Mouse (Mus musculus) C2C12 (cell line): Measurements from ENCODE around the gene Nrm. TPM values are rescaled to one million over a fixed set of nuclear protein-coding genes. Genes with fewer than 3 reads are reported as not detected.

Experiments
- H3K27me3 ChIP-seq: one replicate; pipeline ENCODE4 v1.6.1; 2011; ENCODE audit not compliant: control insufficient read depth, insufficient read depth, insufficient read length
- H3K36me3 ChIP-seq: one replicate; pipeline ENCODE4 v1.6.1; 2011; ENCODE audit not compliant: control insufficient read depth, insufficient read depth
- H3K4me3 ChIP-seq: one replicate; pipeline ENCODE4 v1.5.1; 2011; ENCODE audit warnings: mild to moderate bottlenecking, control low read depth; ENCODE audit not compliant: poor library complexity, insufficient read depth, severe bottlenecking
- H3K79me2 ChIP-seq: one replicate; pipeline ENCODE4 v1.6.1; 2011; ENCODE audit not compliant: control insufficient read depth, insufficient read depth
- H3K79me3 ChIP-seq: one replicate; pipeline ENCODE4 v1.6.1; 2011; ENCODE audit warnings: low read depth, control low read depth
- H3ac ChIP-seq: one replicate; pipeline ENCODE3; 2011; ENCODE audit warnings: low read depth; ENCODE audit not compliant: control insufficient read depth, insufficient read length
- CEBPB ChIP-seq: IDR thresholded peaks from one replicate; pipeline ENCODE4 v1.6.1; 2011; ENCODE audit warnings: low read depth, mild to moderate bottlenecking, control low read depth, moderate library complexity
- CTCF ChIP-seq: IDR thresholded peaks from one replicate; pipeline ENCODE4 v1.5.1; 2011; ENCODE audit not compliant: control insufficient read depth, insufficient read depth, insufficient read length
- FOSL1 ChIP-seq: IDR thresholded peaks from one replicate; pipeline ENCODE4 v1.8.0; 2011; ENCODE audit warnings: mild to moderate bottlenecking, low read length; ENCODE audit not compliant: poor library complexity, insufficient read depth, severe bottlenecking
- MAX ChIP-seq: IDR thresholded peaks from one replicate; pipeline ENCODE4 v1.6.1; 2011; ENCODE audit warnings: mild to moderate bottlenecking, control low read depth
- MYOD1 ChIP-seq: IDR thresholded peaks from one replicate; pipeline ENCODE4 v1.6.1; 2011; ENCODE audit warnings: low read depth; ENCODE audit not compliant: control insufficient read depth, insufficient read length
- MYOG ChIP-seq: IDR thresholded peaks from one replicate; pipeline ENCODE4 v1.6.1; 2011; ENCODE audit not compliant: control insufficient read depth, insufficient read length; ENCODE audit errors: extremely low read depth
- USF1 ChIP-seq: IDR thresholded peaks from one replicate; pipeline ENCODE4 v1.6.1; 2011; ENCODE audit warnings: low read depth, mild to moderate bottlenecking, control low read depth, moderate library complexity
- polyA plus RNA-seq: library from polyadenylated mRNA; unstranded; fragments of >200 nt; fragmentation: generic; extraction: Trizol; gene quantifications from one replicate; pipeline ENCODE4 v1.2.1, GENCODE M21; 2012; ENCODE audit warnings: missing spikeins

Gene Nrm
- polyA plus RNA-seq, 1 experiment = 25.5 TPM

GRCm38 (mm10) chr17:35870884-35871696 lies 10.0 kb downstream of the Nrm start:
- H3K36me3 ChIP-seq = peaks cover 76% of the 10 kb centered on the region
- H3K79me2 ChIP-seq = peaks cover 93% of the 10 kb centered on the region
- H3K27me3 ChIP-seq = no peaks in the 10 kb centered on the region
- TF ChIP-seq CTCF (peak; percentile 36), MYOD1 (no peak)
- H3K4me3 ChIP-seq = peak overlapping the region; percentile 92
- H3K79me3 ChIP-seq = peaks cover 75% of the 10 kb centered on the region
- no peak overlapping the region for H3ac ChIP-seq

- no peak overlapping the region for H3ac ChIP-seq
- H3K36me3 ChIP-seq = peaks cover 64% of the 10 kb centered on the region
- H3K79me2 ChIP-seq = peaks cover 65% of the 10 kb centered on the region
- peaks cover 50% of the 10 kb centered on the region for H3K79me3 ChIP-seq
- H3K4me3 ChIP-seq = no peak overlapping the region
- TF ChIP-seq CTCF (peak; percentile 92), USF1 (no peak)
- H3K27me3 ChIP-seq = no peaks in the 10 kb centered on the region
Measured at GRCm38 (mm10) chr17:35873774-35874519, 12.8 kb downstream of the Nrm start.

- peaks cover 60% of the 10 kb centered on the region for H3K36me3 ChIP-seq
- peak overlapping the region; percentile 6 for H3K4me3 ChIP-seq
- H3K79me2 ChIP-seq = peaks cover 58% of the 10 kb centered on the region
- peaks cover 43% of the 10 kb centered on the region for H3K79me3 ChIP-seq
- H3ac ChIP-seq = no peak overlapping the region
- TF ChIP-seq USF1 (no peak), CEBPB (no peak), CTCF (no peak), MAX (no peak), MYOG (no peak), MYOD1 (no peak), FOSL1 (no peak)
- H3K27me3 ChIP-seq = no peaks in the 10 kb centered on the region
Measured at GRCm38 (mm10) chr17:35874721-35875120, 13.6 kb downstream of the Nrm start.

- Histone ChIP-seq H3ac (peak within 1 kb of the TSS; percentile 100), H3K79me2 (peaks cover 32% of the 10 kb centered on the region), H3K36me3 (peaks cover 37% of the 10 kb centered on the region), H3K79me3 (peaks cover 18% of the 10 kb centered on the region), H3K27me3 (no peaks in the 10 kb centered on the region), H3K4me3 (peak within 1 kb of the TSS; percentile 96)
- no peak for TF ChIP-seq USF1
- no peak for TF ChIP-seq MYOG
- TF ChIP-seq MYOD1 = no peak
- TF ChIP-seq FOSL1 = no peak
- no peak for TF ChIP-seq MAX
- TF ChIP-seq CEBPB = no peak
- no peak for TF ChIP-seq CTCF
Measured at GRCm38 (mm10) chr17:35879245-35880057, 18.3 kb downstream of the Nrm start, which contains the start of gene Dhx16. Gene Dhx16 (plus strand): TSS chr17:35879819.

- H3K79me3 ChIP-seq = peaks cover 14% of the 10 kb centered on the region
- no peaks in the 10 kb centered on the region for H3K27me3 ChIP-seq
- H3K36me3 ChIP-seq = peaks cover 40% of the 10 kb centered on the region
- H3ac ChIP-seq = no peak overlapping the region
- H3K79me2 ChIP-seq = peaks cover 23% of the 10 kb centered on the region
- TF ChIP-seq MYOG (no peak), MYOD1 (no peak), MAX (no peak), FOSL1 (no peak), CEBPB (no peak), USF1 (no peak), CTCF (no peak)
- H3K4me3 ChIP-seq = no peak overlapping the region
Measured at GRCm38 (mm10) chr17:35882924-35883323, 21.8 kb downstream of the Nrm start.
